ENCODE assay signal across 9 mouse cellular contexts in genomic region chr19:60417611-60418010, GRCm38 (mm10). TPM values are rescaled to one million over a fixed set of nuclear protein-coding genes. Genes with fewer than 3 reads are reported as not detected.
A peak's percentile ranks its signal among the peaks of the same experiment; 100 is the strongest.
DNase-seq lines count a peak whose midpoint lies in the region; ATAC-seq and TF ChIP-seq lines count a peak whose summit lies in the region.
"Had no signal": no experiment of that assay in that cellular context is flagged by ENCODE, and none has a peak within 500 bp of the region (broad histone marks: within the 10 kb centered on the region; RNA-seq: fewer than 3 reads in every experiment).

No protein-coding gene starts in this region.

- TF ChIP-seq POLR2A in embryonic fibroblast, embryonic 13.5 days (IDR thresholded peaks at IDR 0.05; ENCODE audit: low read depth, low read length) = no peak

- no peak for ATAC-seq in kidney, postnatal 0 days (replicated peaks; ENCODE audit: low FRiP score, low read depth)
- ATAC-seq in kidney, embryonic 14.5 days (ENCODE audit: low FRiP score, low TSS enrichment) = no peak
- 0 out of 2 replicates have a peak, but pooled peaks have one; percentile 61 for ATAC-seq in liver, embryonic 13.5 days (ENCODE audit: low read depth)

- H3K9me3 ChIP-seq in kidney, postnatal 0 days (replicated peaks; ENCODE audit: low read length) = no peaks in the 10 kb centered on the region
- H3K9me3 ChIP-seq in kidney, embryonic 14.5 days (ENCODE audit: control insufficient read depth, low read length) = no peaks in the 10 kb centered on the region
- no peaks in the 10 kb centered on the region for H3K9me3 ChIP-seq in liver, embryonic 13.5 days (replicated peaks)

- H3K4me3 ChIP-seq in kidney, postnatal 0 days (replicated peaks; ENCODE audit: low read depth, low read length) = no peak overlapping the region
- no peak overlapping the region for H3K4me3 ChIP-seq in kidney, embryonic 14.5 days (ENCODE audit: low read length)
- H3K4me3 ChIP-seq in embryonic fibroblast, embryonic 13.5 days (ENCODE audit: insufficient read depth, low read length) = no peak overlapping the region
- no peak overlapping the region for H3K4me3 ChIP-seq in liver, embryonic 13.5 days (replicated peaks)

- H3K4me2 ChIP-seq in kidney, postnatal 0 days (ENCODE audit: low read length) = no peak overlapping the region
- no peak overlapping the region for H3K4me2 ChIP-seq in kidney, embryonic 14.5 days (replicated peaks; ENCODE audit: low read depth, low read length)
- H3K4me2 ChIP-seq in liver, embryonic 13.5 days = no peak overlapping the region

- 70% methylated on average over 1 of the region's 1 CpGs for WGBS in kidney, postnatal 0 days
- 59% methylated on average over 1 of the region's 1 CpGs for WGBS in kidney, embryonic 14.5 days
- 54% methylated on average over 1 of the region's 1 CpGs for WGBS in liver, embryonic 13.5 days (ENCODE audit: insufficient replicate concordance)

- DNase-seq in kidney, postnatal 0 days (ENCODE audit: low spot score) = peak; percentile 68
- peak; percentile 14 for DNase-seq in Muller cell, postnatal 12 days (ENCODE audit: inconsistent ontology term)
- DNase-seq in liver, embryonic 13.5 days = peak; percentile 6
- DNase-seq in spleen, postnatal 14 days (ENCODE audit: low spot score in 2 of 2) = no peak
- DNase-seq in spleen, postnatal 10 days (ENCODE audit: low spot score in 2 of 2) = no peak
- DNase-seq in cerebellum, adult 8-10 months = no peak

- H3K9ac ChIP-seq in kidney, postnatal 0 days (ENCODE audit: low read depth, low read length) = no peak overlapping the region
- H3K9ac ChIP-seq in kidney, embryonic 14.5 days (ENCODE audit: low read depth, low read length) = no peak overlapping the region
- H3K9ac ChIP-seq in liver, embryonic 13.5 days = no peak overlapping the region

- H3K36me3 ChIP-seq in kidney, postnatal 0 days (ENCODE audit: insufficient read depth, low read length) = no peaks in the 10 kb centered on the region
- H3K36me3 ChIP-seq in kidney, embryonic 14.5 days (ENCODE audit: control insufficient read depth, insufficient read depth, low read length) = no peaks in the 10 kb centered on the region
- H3K36me3 ChIP-seq in liver, embryonic 13.5 days = no peaks in the 10 kb centered on the region

- H3K4me1 ChIP-seq in kidney, postnatal 0 days (replicated peaks; ENCODE audit: insufficient read depth, low read length) = no peaks in the 10 kb centered on the region
- no peaks in the 10 kb centered on the region for H3K4me1 ChIP-seq in kidney, embryonic 14.5 days (ENCODE audit: control insufficient read depth, insufficient read depth, low read length)
- H3K4me1 ChIP-seq in embryonic fibroblast, embryonic 13.5 days (ENCODE audit: control insufficient read depth, insufficient read depth, low read length) = no peaks in the 10 kb centered on the region
- H3K4me1 ChIP-seq in liver, embryonic 13.5 days (replicated peaks) = no peaks in the 10 kb centered on the region

- H3K27ac ChIP-seq in kidney, postnatal 0 days = no peak overlapping the region
- H3K27ac ChIP-seq in kidney, embryonic 14.5 days (ENCODE audit: low read depth, low read length) = no peak overlapping the region
- no peak overlapping the region for H3K27ac ChIP-seq in embryonic fibroblast, embryonic 13.5 days (ENCODE audit: insufficient read depth, low read length)
- no peak overlapping the region for H3K27ac ChIP-seq in liver, embryonic 13.5 days

- no peaks in the 10 kb centered on the region for H3K27me3 ChIP-seq in kidney, postnatal 0 days (ENCODE audit: insufficient read depth, low read length)
- H3K27me3 ChIP-seq in kidney, embryonic 14.5 days (ENCODE audit: control insufficient read depth, insufficient read depth, low read length) = no peaks in the 10 kb centered on the region
- H3K27me3 ChIP-seq in liver, embryonic 13.5 days = no peaks in the 10 kb centered on the region

- TF ChIP-seq CTCF in kidney, postnatal 0 days (IDR thresholded peaks at IDR 0.05; ENCODE audit: low read depth) = peak; percentile 71
- TF ChIP-seq CTCF in embryonic fibroblast, embryonic 13.5 days (IDR thresholded peaks at IDR 0.05; ENCODE audit: borderline replicate concordance, insufficient read depth, low read length) = peak; percentile 40; the same call in 1 of the 2 replicates

RNA-seq across cellular contexts. Expression of gene Prlhr, which starts 50.5 kb away (rescaled TPM):
- not detected in 2 replicates for polyA plus RNA-seq in kidney, postnatal 0 days (2015; fragmentation: Nextera tagmentation; extraction: Ambion mirVana)
- polyA plus RNA-seq in kidney, embryonic 14.5 days (2014; fragmentation: Nextera tagmentation; extraction: Ambion mirVana) = not detected in 2 replicates
- not detected in 2 replicates for polyA plus RNA-seq in embryonic fibroblast, embryonic 13.5 days (2011; ENCODE audit: insufficient read length, low read depth, missing spikeins)
- polyA plus RNA-seq in liver, embryonic 13.5 days (2015; fragmentation: Nextera tagmentation; extraction: Ambion mirVana) = not detected in 2 replicates
- polyA plus RNA-seq: large intestine, adult 2 months had no signal

Comparison
In these comparisons a context has a peak if more than half of its experiments do, and no peak if none do; other contexts are left out.
1. DNase-seq: peak in kidney, postnatal 0 days (single experiment), Muller cell, postnatal 12 days (single experiment) and liver, embryonic 13.5 days (single experiment); none in spleen, postnatal 14 days (0 of 2), spleen, postnatal 10 days (0 of 2) and cerebellum, adult 8-10 months (single experiment).